In genomic region chr12:112350733-112351132, GRCm38 (mm10) we compare ENCODE assay signal across 12 mouse cellular contexts.
A peak's percentile ranks its signal among the peaks of the same experiment; 100 is the strongest.
DNase-seq lines count a peak whose midpoint lies in the region; ATAC-seq and TF ChIP-seq lines count a peak whose summit lies in the region.
"Had no signal": no experiment of that assay in that cellular context is flagged by ENCODE, and none has a peak within 500 bp of the region (broad histone marks: within the 10 kb centered on the region; RNA-seq: fewer than 3 reads in every experiment).

No protein-coding gene starts in this region.

- no peaks in the 10 kb centered on the region for H3K27me3 ChIP-seq in heart, embryonic 11.5 days (ENCODE audit: control insufficient read depth, insufficient read depth, low read length)
- H3K27me3 ChIP-seq in heart, adult 2 months (ENCODE audit: control insufficient read depth, insufficient read depth, low read length), result no peaks in the 10 kb centered on the region
- no peaks in the 10 kb centered on the region for H3K27me3 ChIP-seq in kidney, postnatal 0 days (ENCODE audit: insufficient read depth, low read length)
- H3K27me3 ChIP-seq in hindbrain, postnatal 0 days (ENCODE audit: insufficient read depth, low read length), result no peaks in the 10 kb centered on the region
- H3K27me3 ChIP-seq in stomach, postnatal 0 days (ENCODE audit: control insufficient read depth, insufficient read depth, low read length), result no peaks in the 10 kb centered on the region
- H3K27me3 ChIP-seq in neural tube, embryonic 15.5 days (replicated peaks), result no peaks in the 10 kb centered on the region

- intact Hi-C loops in heart, adult 2 months (cut with DNase I), result no loop called here
- intact Hi-C loops in left cerebral cortex, postnatal 10 days (cut with DNase I), result no loop called here

- 8% methylated on average over 9 of the region's 9 CpGs for WGBS in heart, embryonic 11.5 days (ENCODE audit: insufficient replicate concordance)
- WGBS in heart, adult 2 months, result 57% methylated on average over 9 of the region's 9 CpGs
- 19% methylated on average over 9 of the region's 9 CpGs for WGBS in kidney, postnatal 0 days
- WGBS in hindbrain, postnatal 0 days, result 32% methylated on average over 9 of the region's 9 CpGs
- 33% methylated on average over 9 of the region's 9 CpGs for WGBS in stomach, postnatal 0 days
- 47% methylated on average over 9 of the region's 9 CpGs for WGBS in neural tube, embryonic 15.5 days

- no peaks in the 10 kb centered on the region for H3K9me3 ChIP-seq in heart, embryonic 11.5 days (replicated peaks; ENCODE audit: control insufficient read depth, low read length)
- no peaks in the 10 kb centered on the region for H3K9me3 ChIP-seq in kidney, postnatal 0 days (replicated peaks; ENCODE audit: low read length)
- H3K9me3 ChIP-seq in hindbrain, postnatal 0 days (ENCODE audit: low read length), result no peaks in the 10 kb centered on the region
- H3K9me3 ChIP-seq in stomach, postnatal 0 days (ENCODE audit: control insufficient read depth, low read length), result no peaks in the 10 kb centered on the region
- no peaks in the 10 kb centered on the region for H3K9me3 ChIP-seq in neural tube, embryonic 15.5 days (replicated peaks)

- no peaks in the 10 kb centered on the region for H3K36me3 ChIP-seq in heart, embryonic 11.5 days (ENCODE audit: control insufficient read depth, insufficient read depth, low read length)
- H3K36me3 ChIP-seq in heart, adult 2 months (ENCODE audit: control insufficient read depth, insufficient read depth, low read length), result no peaks in the 10 kb centered on the region
- no peaks in the 10 kb centered on the region for H3K36me3 ChIP-seq in kidney, postnatal 0 days (ENCODE audit: insufficient read depth, low read length)
- no peaks in the 10 kb centered on the region for H3K36me3 ChIP-seq in hindbrain, postnatal 0 days (ENCODE audit: insufficient read depth, low read length)
- no peaks in the 10 kb centered on the region for H3K36me3 ChIP-seq in stomach, postnatal 0 days (ENCODE audit: control insufficient read depth, insufficient read depth, low read length)
- no peaks in the 10 kb centered on the region for H3K36me3 ChIP-seq in neural tube, embryonic 15.5 days

- no peak overlapping the region for H3K4me3 ChIP-seq in heart, embryonic 11.5 days (ENCODE audit: low read depth, low read length)
- H3K4me3 ChIP-seq in heart, adult 2 months, result no peak overlapping the region
- H3K4me3 ChIP-seq in kidney, postnatal 0 days (replicated peaks; ENCODE audit: low read depth, low read length), result no peak overlapping the region
- H3K4me3 ChIP-seq in hindbrain, postnatal 0 days (ENCODE audit: low read length), result no peak overlapping the region
- H3K4me3 ChIP-seq in stomach, postnatal 0 days (ENCODE audit: low read depth, low read length), result no peak overlapping the region
- no peak overlapping the region for H3K4me3 ChIP-seq in neural tube, embryonic 15.5 days (replicated peaks)
- H3K4me3 ChIP-seq: myocyte had no signal

- H3K4me2 ChIP-seq in heart, embryonic 11.5 days, result 0 out of 2 replicates have a peak overlapping the region, but pooled peaks have one; percentile 4
- no peak overlapping the region for H3K4me2 ChIP-seq in kidney, postnatal 0 days (ENCODE audit: low read length)
- H3K4me2 ChIP-seq in hindbrain, postnatal 0 days (ENCODE audit: low read depth, low read length), result no peak overlapping the region
- no peak overlapping the region for H3K4me2 ChIP-seq in stomach, postnatal 0 days (replicated peaks; ENCODE audit: low read depth)
- H3K4me2 ChIP-seq in neural tube, embryonic 15.5 days, result no peak overlapping the region

- TF ChIP-seq EP300 in heart, adult 2 months (IDR thresholded peaks at IDR 0.05; ENCODE audit: insufficient read depth, low read depth, low read length), result no peak
- no peak for TF ChIP-seq EP300 in stomach, postnatal 0 days (optimal IDR thresholded peaks at IDR 0.05)

- 0 out of 2 replicates have a peak, but pooled peaks have one; percentile 22 for ATAC-seq in heart, embryonic 11.5 days (replicated peaks; ENCODE audit: insufficient number of reproducible peaks, low FRiP score, low TSS enrichment)
- ATAC-seq in kidney, postnatal 0 days (replicated peaks; ENCODE audit: low FRiP score, low read depth), result peak; percentile 29; the same call in 1 of the 2 replicates
- peak; percentile 62; the same call in 1 of the 2 replicates for ATAC-seq in hindbrain, postnatal 0 days
- ATAC-seq in stomach, postnatal 0 days (ENCODE audit: low FRiP score, low TSS enrichment), result no peak
- no peak for ATAC-seq in neural tube, embryonic 15.5 days (ENCODE audit: low FRiP score)
- ATAC-seq: CD4-positive, CD25-positive, alpha-beta regulatory T cell, adult 4 months had no signal

- no peak for TF ChIP-seq POLR2A in heart, adult 2 months (IDR thresholded peaks at IDR 0.05; ENCODE audit: insufficient read depth, low read depth, low read length)

- no peak for DNase-seq in heart, adult 2 months
- DNase-seq in kidney, postnatal 0 days (ENCODE audit: low spot score), result no peak
- DNase-seq in kidney, adult 11 months, result no peak
- peak; percentile 47 for DNase-seq in hindbrain, postnatal 0 days (ENCODE audit: low spot score)
- no peak for DNase-seq in stomach, postnatal 0 days (ENCODE audit: low spot score)
- DNase-seq in left cerebral cortex, postnatal 10 days (ENCODE audit: extremely low spot score in 1 of 2, low spot score in 2 of 2), result no peak
- DNase-seq: cerebellum, adult 2 months; thymus, postnatal 14 days had no signal

- no peak overlapping the region for H3K9ac ChIP-seq in heart, embryonic 11.5 days (ENCODE audit: low read depth, low read length)
- no peak overlapping the region for H3K9ac ChIP-seq in heart, adult 2 months (ENCODE audit: low read depth, low read length)
- H3K9ac ChIP-seq in kidney, postnatal 0 days (ENCODE audit: low read depth, low read length), result no peak overlapping the region
- no peak overlapping the region for H3K9ac ChIP-seq in hindbrain, postnatal 0 days (replicated peaks; ENCODE audit: low read length)
- no peak overlapping the region for H3K9ac ChIP-seq in stomach, postnatal 0 days (ENCODE audit: low read length)
- H3K9ac ChIP-seq in neural tube, embryonic 15.5 days (replicated peaks), result no peak overlapping the region

- no peaks in the 10 kb centered on the region for H3K79me2 ChIP-seq in heart, adult 2 months (replicated peaks; ENCODE audit: control insufficient read depth, insufficient read depth, low read length)

- no peak overlapping the region for H3K27ac ChIP-seq in heart, embryonic 11.5 days (ENCODE audit: low read depth, low read length)
- no peak overlapping the region for H3K27ac ChIP-seq in heart, adult 2 months
- H3K27ac ChIP-seq in kidney, postnatal 0 days, result no peak overlapping the region
- peak overlapping the region; percentile 71 for H3K27ac ChIP-seq in hindbrain, postnatal 0 days
- no peak overlapping the region for H3K27ac ChIP-seq in stomach, postnatal 0 days (replicated peaks)
- no peak overlapping the region for H3K27ac ChIP-seq in neural tube, embryonic 15.5 days (replicated peaks)

- no peak for TF ChIP-seq CTCF in heart, adult 2 months (IDR thresholded peaks at IDR 0.05)
- peak; percentile 30; the same call in 1 of the 2 replicates for TF ChIP-seq CTCF in kidney, postnatal 0 days (IDR thresholded peaks at IDR 0.05; ENCODE audit: low read depth)
- TF ChIP-seq CTCF in hindbrain, postnatal 0 days (IDR thresholded peaks at IDR 0.05; ENCODE audit: low read depth), result no peak
- 0 out of 2 replicates have a peak, but pooled peaks have one; percentile 2 for TF ChIP-seq CTCF in stomach, postnatal 0 days (IDR thresholded peaks at IDR 0.05; ENCODE audit: low read depth)

- peaks cover 15% of the 10 kb centered on the region; the same call in 1 of the 2 replicates for H3K4me1 ChIP-seq in heart, embryonic 11.5 days (ENCODE audit: control insufficient read depth, insufficient read depth, low read length)
- 0 out of 2 replicates have a peak, but pooled peaks cover 1% of the 10 kb centered on the region for H3K4me1 ChIP-seq in heart, adult 2 months (ENCODE audit: control insufficient read depth, insufficient read depth, low read length)
- H3K4me1 ChIP-seq in kidney, postnatal 0 days (replicated peaks; ENCODE audit: insufficient read depth, low read length), result 0 out of 2 replicates have a peak, but pooled peaks cover 3% of the 10 kb centered on the region
- no peaks in the 10 kb centered on the region; the same call in 1 of the 2 replicates for H3K4me1 ChIP-seq in hindbrain, postnatal 0 days (ENCODE audit: insufficient read depth, low read length)
- H3K4me1 ChIP-seq in stomach, postnatal 0 days (replicated peaks; ENCODE audit: control insufficient read depth, insufficient read depth), result peaks cover 4% of the 10 kb centered on the region; the same call in 1 of the 2 replicates
- H3K4me1 ChIP-seq in neural tube, embryonic 15.5 days, result peaks cover 12% of the 10 kb centered on the region

Comparison
In these comparisons a context has a peak if more than half of its experiments do, and no peak if none do; other contexts are left out.
1. ATAC-seq: peak in heart, embryonic 11.5 days (single experiment), kidney, postnatal 0 days (single experiment) and hindbrain, postnatal 0 days (single experiment); none in stomach, postnatal 0 days (single experiment) and neural tube, embryonic 15.5 days (single experiment).
2. CTCF ChIP-seq: peak in kidney, postnatal 0 days (single experiment) and stomach, postnatal 0 days (single experiment); none in heart, adult 2 months (single experiment) and hindbrain, postnatal 0 days (single experiment).